Mouse (Mus musculus): ENCODE measurements around the gene S100a5. TPM values are rescaled to one million over a fixed set of nuclear protein-coding genes. Genes with fewer than 3 reads are reported as not detected.
A peak's percentile ranks its signal among the peaks of the same experiment; 100 is the strongest.

The S100a5 gene
- polyA plus RNA-seq, 1 experiment, result not detected

- Histone ChIP-seq H3K36me3 (ENCODE audit: control insufficient read depth, insufficient read depth, low read length) (no peaks in the 10 kb centered on the region), H3K27ac (ENCODE audit: insufficient read depth, low read length) (no peak overlapping the region), H3K4me3 (ENCODE audit: extremely low read depth, insufficient read depth, insufficient read length) (0 out of 2 replicates have a peak overlapping the region, but pooled peaks have one; percentile 1), H3K27me3 (ENCODE audit: control insufficient read depth, insufficient read depth, low read length) (no peaks in the 10 kb centered on the region), H3K4me1 (ENCODE audit: control insufficient read depth, insufficient read depth, insufficient read length) (peaks cover 11% of the 10 kb centered on the region; the same call in 1 of the 2 replicates)
- TF ChIP-seq CTCF (IDR thresholded peaks at IDR 0.05; ENCODE audit: extremely low read depth, insufficient read depth, insufficient read length, insufficient replicate concordance) (no peak), POLR2A (IDR thresholded peaks at IDR 0.05; ENCODE audit: low read depth, low read length) (no peak)
- WGBS, result 30% methylated on average over 4 of the region's 4 CpGs
- no peak for DNase-seq (ENCODE audit: low read depth in 1 of 2, low spot score in 2 of 2)
Observed at GRCm38 (mm10) chr3:90604416-90604815, 3.9 kb upstream of the S100a5 start.

- no peaks in the 10 kb centered on the region for H3K36me3 ChIP-seq (ENCODE audit: control insufficient read depth, insufficient read depth, low read length)
- no peak for DNase-seq (ENCODE audit: low read depth in 1 of 2, low spot score in 2 of 2)
- H3K27me3 ChIP-seq (ENCODE audit: control insufficient read depth, insufficient read depth, low read length), result no peaks in the 10 kb centered on the region
- 23% methylated on average over 3 of the region's 3 CpGs for WGBS
- H3K4me1 ChIP-seq (ENCODE audit: control insufficient read depth, insufficient read depth, insufficient read length), result peaks cover 11% of the 10 kb centered on the region; the same call in 1 of the 2 replicates
- no peak overlapping the region for H3K4me3 ChIP-seq (ENCODE audit: extremely low read depth, insufficient read depth, insufficient read length)
- H3K27ac ChIP-seq (ENCODE audit: insufficient read depth, low read length), result no peak overlapping the region
- TF ChIP-seq CTCF (IDR thresholded peaks at IDR 0.05; ENCODE audit: extremely low read depth, insufficient read depth, insufficient read length, insufficient replicate concordance) (no peak), POLR2A (IDR thresholded peaks at IDR 0.05; ENCODE audit: low read depth, low read length) (no peak)
Observed at GRCm38 (mm10) chr3:90605049-90605448, 3.3 kb upstream of the S100a5 start.

- H3K36me3 ChIP-seq (ENCODE audit: control insufficient read depth, insufficient read depth, low read length), result no peaks in the 10 kb centered on the region
- no peaks in the 10 kb centered on the region for H3K27me3 ChIP-seq (ENCODE audit: control insufficient read depth, insufficient read depth, low read length)
- no peak overlapping the region for H3K4me3 ChIP-seq (ENCODE audit: extremely low read depth, insufficient read depth, insufficient read length)
- no peak overlapping the region for H3K27ac ChIP-seq (ENCODE audit: insufficient read depth, low read length)
- no peak for TF ChIP-seq POLR2A (IDR thresholded peaks at IDR 0.05; ENCODE audit: low read depth, low read length)
- TF ChIP-seq CTCF (IDR thresholded peaks at IDR 0.05; ENCODE audit: extremely low read depth, insufficient read depth, insufficient read length, insufficient replicate concordance), result no peak
- H3K4me1 ChIP-seq (ENCODE audit: control insufficient read depth, insufficient read depth, insufficient read length), result peaks cover 11% of the 10 kb centered on the region; the same call in 1 of the 2 replicates
- DNase-seq (ENCODE audit: low read depth in 1 of 2, low spot score in 2 of 2), result no peak
- whole genome bisulfite sequencing, result 75% methylated on average over 2 of the region's 2 CpGs
Observed at GRCm38 (mm10) chr3:90605736-90606135, 2.6 kb upstream of the S100a5 start.

GRCm38 (mm10) chr3:90606185-90606584 is 2.1 kb upstream of the S100a5 start:
- H3K36me3 ChIP-seq (ENCODE audit: control insufficient read depth, insufficient read depth, low read length), result no peaks in the 10 kb centered on the region
- H3K27me3 ChIP-seq (ENCODE audit: control insufficient read depth, insufficient read depth, low read length), result no peaks in the 10 kb centered on the region
- TF ChIP-seq POLR2A (IDR thresholded peaks at IDR 0.05; ENCODE audit: low read depth, low read length) (no peak), CTCF (IDR thresholded peaks at IDR 0.05; ENCODE audit: extremely low read depth, insufficient read depth, insufficient read length, insufficient replicate concordance) (no peak)
- no peak overlapping the region for H3K27ac ChIP-seq (ENCODE audit: insufficient read depth, low read length)
- 90% methylated on average over 6 of the region's 6 CpGs for WGBS
- no peak for DNase-seq (ENCODE audit: low read depth in 1 of 2, low spot score in 2 of 2)
- no peak overlapping the region for H3K4me3 ChIP-seq (ENCODE audit: extremely low read depth, insufficient read depth, insufficient read length)
- peaks cover 11% of the 10 kb centered on the region; the same call in 1 of the 2 replicates for H3K4me1 ChIP-seq (ENCODE audit: control insufficient read depth, insufficient read depth, insufficient read length)

GRCm38 (mm10) chr3:90607361-90607760 is 962 bp upstream of the S100a5 start:
- no peaks in the 10 kb centered on the region for H3K27me3 ChIP-seq (ENCODE audit: control insufficient read depth, insufficient read depth, low read length)
- WGBS, result 94% methylated on average over 3 of the region's 3 CpGs
- H3K27ac ChIP-seq (ENCODE audit: insufficient read depth, low read length), result no peak overlapping the region
- no peaks in the 10 kb centered on the region for H3K36me3 ChIP-seq (ENCODE audit: control insufficient read depth, insufficient read depth, low read length)
- H3K4me1 ChIP-seq (ENCODE audit: control insufficient read depth, insufficient read depth, insufficient read length), result peaks cover 17% of the 10 kb centered on the region; the same call in 1 of the 2 replicates
- no peak for DNase-seq (ENCODE audit: low read depth in 1 of 2, low spot score in 2 of 2)
- H3K4me3 ChIP-seq (ENCODE audit: extremely low read depth, insufficient read depth, insufficient read length), result no peak overlapping the region
- TF ChIP-seq POLR2A (IDR thresholded peaks at IDR 0.05; ENCODE audit: low read depth, low read length) (no peak), CTCF (IDR thresholded peaks at IDR 0.05; ENCODE audit: extremely low read depth, insufficient read depth, insufficient read length, insufficient replicate concordance) (no peak)

GRCm38 (mm10) chr3:90609102-90609501 is 779 bp downstream of the S100a5 start:
- TF ChIP-seq POLR2A (IDR thresholded peaks at IDR 0.05; ENCODE audit: low read depth, low read length), result no peak
- no peak for TF ChIP-seq CTCF (IDR thresholded peaks at IDR 0.05; ENCODE audit: extremely low read depth, insufficient read depth, insufficient read length, insufficient replicate concordance)
- no peaks in the 10 kb centered on the region for H3K36me3 ChIP-seq (ENCODE audit: control insufficient read depth, insufficient read depth, low read length)
- no peaks in the 10 kb centered on the region for H3K27me3 ChIP-seq (ENCODE audit: control insufficient read depth, insufficient read depth, low read length)
- DNase-seq (ENCODE audit: low read depth in 1 of 2, low spot score in 2 of 2), result no peak
- H3K4me3 ChIP-seq (ENCODE audit: extremely low read depth, insufficient read depth, insufficient read length), result no peak overlapping the region
- H3K27ac ChIP-seq (ENCODE audit: insufficient read depth, low read length), result 0 out of 2 replicates have a peak overlapping the region, but pooled peaks have one; percentile 5
- peaks cover 21% of the 10 kb centered on the region; the same call in 1 of the 2 replicates for H3K4me1 ChIP-seq (ENCODE audit: control insufficient read depth, insufficient read depth, insufficient read length)

- H3K36me3 ChIP-seq (ENCODE audit: control insufficient read depth, insufficient read depth, low read length), result no peaks in the 10 kb centered on the region
- no peak overlapping the region for H3K4me3 ChIP-seq (ENCODE audit: extremely low read depth, insufficient read depth, insufficient read length)
- 95% methylated on average over 3 of the region's 3 CpGs for WGBS
- no peak for DNase-seq (ENCODE audit: low read depth in 1 of 2, low spot score in 2 of 2)
- H3K27ac ChIP-seq (ENCODE audit: insufficient read depth, low read length), result peak overlapping the region; percentile 55
- H3K4me1 ChIP-seq (ENCODE audit: control insufficient read depth, insufficient read depth, insufficient read length), result peaks cover 27% of the 10 kb centered on the region; the same call in 1 of the 2 replicates
- H3K27me3 ChIP-seq (ENCODE audit: control insufficient read depth, insufficient read depth, low read length), result no peaks in the 10 kb centered on the region
- no peak for TF ChIP-seq CTCF (IDR thresholded peaks at IDR 0.05; ENCODE audit: extremely low read depth, insufficient read depth, insufficient read length, insufficient replicate concordance)
- TF ChIP-seq POLR2A (IDR thresholded peaks at IDR 0.05; ENCODE audit: low read depth, low read length), result no peak
Observed at GRCm38 (mm10) chr3:90611494-90611893, 3.2 kb downstream of the S100a5 start.
